Mouse (Mus musculus) ES-E14 (cell line): ENCODE measurements around the gene Cyp2j13. TPM values are rescaled to one million over a fixed set of nuclear protein-coding genes. Genes with fewer than 3 reads are reported as not detected.
"Not testable (repeated sequence)": the region's sequence is repeated elsewhere in the genome, so short reads cannot be mapped to it uniquely, and the experiment has no call there.

ENCODE experiments used
- DNase-seq: peaks from one replicate; pipeline ENCODE4 v3.0.0-alpha.2; 2013; ENCODE audit warnings: low read depth, low spot score
- H3K27ac ChIP-seq: 2 replicates; pipeline ENCODE4 v1.5.1; 2012; ENCODE audit warnings: low read depth, mild to moderate bottlenecking, low read length, moderate library complexity, mixed read lengths; ENCODE audit not compliant: poor library complexity, insufficient read depth, severe bottlenecking
- H3K36me3 ChIP-seq: 2 replicates; pipeline ENCODE4 v1.6.1; 2012; ENCODE audit warnings: mild to moderate bottlenecking, low read length, moderate library complexity, mixed read lengths; ENCODE audit not compliant: control insufficient read depth, poor library complexity, insufficient read depth, severe bottlenecking
- H3K4me1 ChIP-seq, 2 experiments: fragments of 150-350 bp in 1 of 2; sonication (generic) in 1 of 2; 2 replicates each; pipeline ENCODE4 v1.6.1; 2012; ENCODE audit warnings: low read length in 2 of 2, mild to moderate bottlenecking in 1 of 2, mixed read lengths in 1 of 2; ENCODE audit not compliant: control insufficient read depth in 2 of 2, insufficient read depth in 2 of 2, poor library complexity in 1 of 2
- H3K4me3 ChIP-seq, 2 experiments: fragments of 150-350 bp in 1 of 2; sonication (generic) in 1 of 2; 2 replicates each; pipeline ENCODE4 v1.5.1; 2012; ENCODE audit warnings: low read length in 2 of 2, low read depth in 1 of 2, mild to moderate bottlenecking in 1 of 2, mixed read lengths in 1 of 2; ENCODE audit not compliant: insufficient read depth in 1 of 2, poor library complexity in 1 of 2, severe bottlenecking in 1 of 2
- H3K9ac ChIP-seq: 2 replicates; pipeline ENCODE4 v1.6.1; 2012; ENCODE audit warnings: low read depth, mild to moderate bottlenecking, low read length, mixed read lengths; ENCODE audit not compliant: poor library complexity, insufficient read depth, severe bottlenecking
- H3K9me3 ChIP-seq: fragments of 150-350 bp; sonication (generic); 2 replicates; pipeline ENCODE4 v1.6.1; 2012; ENCODE audit warnings: low read depth, mild to moderate bottlenecking, low read length; ENCODE audit not compliant: control insufficient read depth, insufficient read depth
- CHD2 ChIP-seq: IDR thresholded peaks from 2 replicates; pipeline ENCODE4 v1.6.1; 2014; ENCODE audit warnings: mild to moderate bottlenecking, low read depth, low read length, inconsistent platforms
- HCFC1 ChIP-seq: IDR thresholded peaks from 2 replicates; pipeline ENCODE4 v1.6.1; 2012; ENCODE audit warnings: low read length, inconsistent platforms, borderline replicate concordance; ENCODE audit not compliant: insufficient read depth
- MAFK ChIP-seq: IDR thresholded peaks from 2 replicates; pipeline ENCODE4 v1.6.1; 2014; ENCODE audit warnings: mild to moderate bottlenecking, low read depth, low read length, inconsistent platforms; ENCODE audit not compliant: insufficient read depth
- ZC3H11A ChIP-seq: IDR thresholded peaks from 2 replicates; pipeline ENCODE4 v1.6.1; 2012; ENCODE audit warnings: low read depth, mild to moderate bottlenecking, inconsistent platforms, low read length, borderline replicate concordance
- ZNF384 ChIP-seq: IDR thresholded peaks from 2 replicates; pipeline ENCODE4 v1.6.1; 2012; ENCODE audit warnings: low read depth, low read length, inconsistent platforms
- in situ Hi-C, 2 experiments: fragments of 600-800 bp; cut with MboI; formaldehyde crosslinking; loops; one replicate each; pipeline ENCODE4 v1.15.1; 2025; ENCODE audit warnings: low sequenced_read_pairs in 2 of 2, inconsistent platforms in 1 of 2; ENCODE audit not compliant: unreplicated experiment in 2 of 2
- total RNA-seq: library from RNA; depleted of rRNA; stranded (reverse); fragments of 300-350 nt; gene quantifications from 2 replicates; pipeline ENCODE4 v1.2.3, GENCODE M21; 2012; rRNA removed

The Cyp2j13 gene
- total RNA-seq: 0.32 and 0.40 TPM in 2 replicates

GRCm38 (mm10) chr4:96077261-96078125 lies at the start of gene Cyp2j13:
TSS of gene Cyp2j13 (minus strand) at chr4:96077546.
- Histone ChIP-seq H3K4me3 (peak within 1 kb of the TSS; percentile 52 to 57), H3K27ac (no peak within 1 kb of the TSS), H3K9ac (no peak within 1 kb of the TSS), H3K4me1 (no peaks in the 10 kb centered on the region), H3K36me3 (no peaks in the 10 kb centered on the region), H3K9me3 (no peaks in the 10 kb centered on the region)
- TF ChIP-seq HCFC1: no peak
- TF ChIP-seq ZC3H11A: no peak
- TF ChIP-seq ZNF384: no peak
- in situ Hi-C loops: no loop called here
- no peak for DNase-seq

- no peak overlapping the region for H3K4me3 ChIP-seq
- no peak overlapping the region for H3K27ac ChIP-seq
- DNase-seq: no peak
- in situ Hi-C loops: no loop called here
- H3K36me3 ChIP-seq: no peaks in the 10 kb centered on the region
- no peak for TF ChIP-seq ZC3H11A
- no peak for TF ChIP-seq ZNF384
- TF ChIP-seq CHD2: no peak
- no peak for TF ChIP-seq MAFK
- TF ChIP-seq HCFC1: no peak
- H3K9ac ChIP-seq: no peak overlapping the region
- no peaks in the 10 kb centered on the region for H3K9me3 ChIP-seq
- no peaks in the 10 kb centered on the region for H3K4me1 ChIP-seq
Observed at GRCm38 (mm10) chr4:96096841-96097240, 19.5 kb upstream of the Cyp2j13 start.

- Histone ChIP-seq H3K9ac (no peak overlapping the region), H3K4me3 (no peak overlapping the region), H3K9me3 (no peaks in the 10 kb centered on the region), H3K27ac (no peak overlapping the region), H3K36me3 (no peaks in the 10 kb centered on the region), H3K4me1 (peaks cover 0 to 8% of the 10 kb centered on the region in 2 experiments; a peak in 2 of 4 replicates)
- TF ChIP-seq HCFC1 (no peak), ZC3H11A (no peak), CHD2 (no peak), MAFK (no peak), ZNF384 (no peak)
- in situ Hi-C loops: no loop called here
- no peak for DNase-seq
Observed at GRCm38 (mm10) chr4:96091869-96092268, 14.5 kb upstream of the Cyp2j13 start.

GRCm38 (mm10) chr4:96089356-96090048 lies 12.2 kb upstream of the Cyp2j13 start:
- H3K4me3 ChIP-seq, H3K9ac ChIP-seq, H3K9me3 ChIP-seq, in situ Hi-C loops, H3K36me3 ChIP-seq, H3K4me1 ChIP-seq: not testable (repeated sequence)
- DNase-seq: peak; percentile 56
- peak overlapping the region; percentile 97 for H3K27ac ChIP-seq

- TF ChIP-seq HCFC1 (no peak), MAFK (no peak), ZNF384 (no peak), ZC3H11A (no peak), CHD2 (no peak)
- H3K36me3 ChIP-seq: no peaks in the 10 kb centered on the region
- no peak overlapping the region for H3K27ac ChIP-seq
- no peaks in the 10 kb centered on the region for H3K4me1 ChIP-seq
- H3K4me3 ChIP-seq: no peak overlapping the region
- in situ Hi-C loops: no loop called here
- no peak for DNase-seq
- no peaks in the 10 kb centered on the region for H3K9me3 ChIP-seq
- no peak overlapping the region for H3K9ac ChIP-seq
Observed at GRCm38 (mm10) chr4:96078308-96078707, 962 bp upstream of the Cyp2j13 start.
